Mouse (Mus musculus) adrenal gland, postnatal 0 days (tissue): ENCODE results near the gene Akap7. TPM values are rescaled to one million over a fixed set of nuclear protein-coding genes. Genes with fewer than 3 reads are reported as not detected.

ENCODE experiments used
- polyA plus RNA-seq: library from polyadenylated mRNA; unstranded; fragments of >200 nt; fragmentation: Nextera tagmentation; extraction: Ambion mirVana; gene quantifications from 2 replicates; pipeline ENCODE4 v1.2.1, GENCODE M21; 2015

The Akap7 gene
- 57.6 and 59.4 TPM in 2 replicates for polyA plus RNA-seq

GRCm38 (mm10) chr10:25307770-25308169 is at the start of gene Akap7:
TSS of gene Akap7 (minus strand) at chr10:25307870.

Other genes starting within 250 kb of the Akap7 start
- 31.1 and 35.1 TPM in 2 replicates for gene Epb41l2, start 51.9 kb upstream of the Akap7 start, polyA plus RNA-seq
- gene Smlr1, start 228.4 kb upstream of the Akap7 start, polyA plus RNA-seq, result 2.0 and 2.7 TPM in 2 replicates